Mouse (Mus musculus) intestine, postnatal 0 days (tissue): ENCODE measurements around the gene Mapkap1. TPM values are rescaled to one million over a fixed set of nuclear protein-coding genes. Genes with fewer than 3 reads are reported as not detected.

ENCODE experiments used
- ATAC-seq: fragments of 200-750 bp; cut with Nextera tagmentation; 2 replicates; pipeline ENCODE4 v1.8.0; 2017; ENCODE audit warnings: mild to moderate bottlenecking, moderate TSS enrichment, moderate library complexity
- H3K27ac ChIP-seq: fragments of 300-500 bp; sonication (generic); 2 replicates; pipeline ENCODE4 v1.5.1; 2014; ENCODE audit warnings: mild to moderate bottlenecking, low read depth, low read length, moderate library complexity
- H3K27me3 ChIP-seq: fragments of 300-500 bp; sonication (generic); replicated peaks from 2 replicates; pipeline ENCODE4 v1.6.1; 2014; ENCODE audit warnings: low read length, mixed read lengths; ENCODE audit not compliant: control insufficient read depth, insufficient read depth
- H3K36me3 ChIP-seq: fragments of 300-500 bp; sonication (generic); 2 replicates; pipeline ENCODE4 v1.6.1; 2014; ENCODE audit warnings: mild to moderate bottlenecking, moderate library complexity; ENCODE audit not compliant: control insufficient read depth, insufficient read depth
- H3K4me1 ChIP-seq: fragments of 300-500 bp; sonication (generic); replicated peaks from 2 replicates; pipeline ENCODE4 v1.6.1; 2014; ENCODE audit warnings: antibody characterized with exemption, low read length, mixed read lengths; ENCODE audit not compliant: control insufficient read depth, insufficient read depth
- H3K4me2 ChIP-seq: fragments of 300-500 bp; sonication (generic); replicated peaks from 2 replicates; pipeline ENCODE4 v1.6.1; 2014; ENCODE audit warnings: low read depth, mild to moderate bottlenecking, moderate library complexity
- H3K4me3 ChIP-seq: fragments of 300-500 bp; sonication (generic); 2 replicates; pipeline ENCODE4 v1.5.1; 2014; ENCODE audit warnings: low read depth, low read length
- H3K9ac ChIP-seq: fragments of 300-500 bp; sonication (generic); 2 replicates; pipeline ENCODE4 v1.6.1; 2014; ENCODE audit warnings: mild to moderate bottlenecking, low read depth, low read length
- H3K9me3 ChIP-seq: fragments of 300-500 bp; sonication (generic); 2 replicates; pipeline ENCODE4 v1.6.1; 2016; ENCODE audit warnings: mixed run types; ENCODE audit not compliant: control insufficient read depth
- CTCF ChIP-seq: sonication (generic); IDR thresholded peaks from 2 replicates; pipeline ENCODE4 v1.5.1; 2016; ENCODE audit warnings: low read depth, mild to moderate bottlenecking, control low read depth, antibody characterized with exemption, moderate library complexity
- WGBS: fragments of 180-500 bp; shearing (Covaris S2); extraction: QIAGEN DNeasy Blood & Tissue Kit; methylation state at CpG from one replicate; pipeline ENCODE4 v1.1.7; 2014; 5-methylcytosine and 5-hydroxymethylcytosine counted together
- polyA plus RNA-seq: library from polyadenylated mRNA; unstranded; fragments of >200 nt; fragmentation: Nextera tagmentation; extraction: Ambion mirVana; gene quantifications from 2 replicates; pipeline ENCODE4 v1.2.1, GENCODE M21; 2015

The Mapkap1 gene
- polyA plus RNA-seq, 1 experiment from 2014 or later = 73.0 TPM

DNA sequence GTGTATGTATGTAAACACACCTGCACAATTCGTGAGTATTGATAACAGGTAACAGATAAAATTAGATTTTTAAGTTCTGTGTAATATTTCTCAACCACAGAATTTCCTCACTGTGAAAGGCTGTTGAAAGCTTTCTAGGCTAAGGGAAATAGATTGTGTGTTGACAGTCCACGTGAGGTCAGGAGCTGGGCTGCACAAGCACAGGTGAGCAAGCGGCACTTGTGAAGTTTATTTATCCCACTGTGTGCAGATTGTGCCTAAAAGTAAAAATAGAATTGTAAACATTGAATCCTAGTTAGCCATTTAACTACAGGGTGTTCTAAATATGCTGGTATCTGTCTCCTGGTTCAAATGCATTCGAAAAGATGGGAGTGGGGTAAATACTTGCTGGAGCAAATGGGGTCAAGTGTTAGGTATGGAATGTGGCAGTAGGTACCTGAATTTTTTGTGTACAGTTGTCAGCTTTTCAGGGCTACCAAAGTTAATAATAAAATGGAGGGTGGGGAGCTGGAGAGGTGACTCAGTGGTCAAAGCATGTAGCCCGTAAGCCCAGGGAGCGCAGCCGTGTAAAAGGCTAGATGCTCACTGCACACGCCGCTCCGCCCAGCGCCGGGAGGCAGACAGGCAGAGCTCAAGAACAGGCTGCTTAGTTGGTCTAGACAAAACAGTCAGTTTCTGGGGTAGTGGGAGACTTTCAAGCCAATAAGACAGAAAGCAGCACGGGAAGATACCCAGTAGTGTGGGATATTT is 138.2 kb downstream of the Mapkap1 start:
- Histone ChIP-seq H3K4me2 (no peak overlapping the region), H3K9me3 (no peaks in the 10 kb centered on the region), H3K36me3 (peaks cover 3% of the 10 kb centered on the region; the same call in 1 of the 2 replicates), H3K27me3 (no peaks in the 10 kb centered on the region), H3K4me3 (no peak overlapping the region), H3K4me1 (0 out of 2 replicates have a peak, but pooled peaks cover 2% of the 10 kb centered on the region), H3K27ac (no peak overlapping the region), H3K9ac (no peak overlapping the region)
- no peak for ATAC-seq
- WGBS = 81% methylated on average over 13 of the region's 13 CpGs
- TF ChIP-seq CTCF = no peak

DNA sequence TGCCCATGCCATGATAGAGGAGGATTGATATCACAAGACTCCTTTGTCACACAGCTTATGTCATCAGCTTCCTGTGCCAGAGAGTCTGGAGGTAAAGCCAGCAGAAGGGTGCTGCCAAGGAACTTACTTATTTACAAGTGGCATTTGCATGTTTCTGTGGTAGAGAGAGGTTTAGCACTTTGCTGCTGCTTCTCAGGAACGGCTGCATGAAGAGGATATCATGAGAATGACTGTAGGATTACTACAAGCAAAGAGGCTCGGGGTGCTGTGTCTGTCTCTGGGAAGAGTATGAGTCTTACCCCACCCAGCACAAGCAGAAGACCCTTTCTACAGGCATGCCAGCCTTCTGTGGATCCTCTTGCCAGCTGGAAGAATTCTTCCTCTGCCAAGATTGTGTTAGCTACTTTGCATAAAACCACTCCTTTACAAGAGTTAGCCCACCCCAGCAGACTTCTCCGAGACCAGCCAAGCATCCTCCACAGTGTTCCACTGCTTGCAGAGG is 139.7 kb downstream of the Mapkap1 start:
- Histone ChIP-seq H3K4me2 (no peak overlapping the region), H3K9me3 (no peaks in the 10 kb centered on the region), H3K4me1 (0 out of 2 replicates have a peak, but pooled peaks cover 4% of the 10 kb centered on the region), H3K36me3 (no peaks in the 10 kb centered on the region; the same call in 1 of the 2 replicates), H3K9ac (no peak overlapping the region), H3K27me3 (no peaks in the 10 kb centered on the region), H3K27ac (no peak overlapping the region), H3K4me3 (no peak overlapping the region)
- WGBS = 66% methylated on average over 3 of the region's 3 CpGs
- no peak for TF ChIP-seq CTCF
- ATAC-seq = no peak

DNA sequence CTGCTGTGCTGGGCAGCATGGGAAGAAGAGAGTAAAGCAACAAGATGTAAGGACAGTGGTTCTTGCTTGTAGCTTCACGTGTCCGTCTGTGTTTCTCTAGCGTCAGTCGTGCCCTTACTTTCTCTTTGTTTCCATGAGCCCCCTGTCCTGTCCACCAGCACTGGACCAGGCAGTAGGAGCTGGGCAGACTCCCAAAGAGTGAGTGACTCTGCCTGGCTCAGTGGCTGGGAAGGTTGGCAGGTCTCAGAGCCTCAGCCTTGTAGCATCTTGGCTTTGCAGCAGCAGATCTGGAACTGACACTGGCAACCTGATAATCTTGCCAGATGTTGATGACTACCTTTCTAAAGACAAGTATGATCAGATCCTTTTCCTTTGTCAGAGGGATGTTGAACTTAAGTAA is 140.9 kb downstream of the Mapkap1 start:
- ATAC-seq = no peak
- H3K4me2 ChIP-seq = no peak overlapping the region
- no peak overlapping the region for H3K27ac ChIP-seq
- H3K9ac ChIP-seq = no peak overlapping the region
- peaks cover 5% of the 10 kb centered on the region; the same call in 1 of the 2 replicates for H3K36me3 ChIP-seq
- H3K4me3 ChIP-seq = no peak overlapping the region
- TF ChIP-seq CTCF = no peak
- 92% methylated on average over 4 of the region's 4 CpGs for WGBS
- H3K4me1 ChIP-seq = 0 out of 2 replicates have a peak, but pooled peaks cover 8% of the 10 kb centered on the region
- H3K27me3 ChIP-seq = no peaks in the 10 kb centered on the region
- H3K9me3 ChIP-seq = no peaks in the 10 kb centered on the region

DNA sequence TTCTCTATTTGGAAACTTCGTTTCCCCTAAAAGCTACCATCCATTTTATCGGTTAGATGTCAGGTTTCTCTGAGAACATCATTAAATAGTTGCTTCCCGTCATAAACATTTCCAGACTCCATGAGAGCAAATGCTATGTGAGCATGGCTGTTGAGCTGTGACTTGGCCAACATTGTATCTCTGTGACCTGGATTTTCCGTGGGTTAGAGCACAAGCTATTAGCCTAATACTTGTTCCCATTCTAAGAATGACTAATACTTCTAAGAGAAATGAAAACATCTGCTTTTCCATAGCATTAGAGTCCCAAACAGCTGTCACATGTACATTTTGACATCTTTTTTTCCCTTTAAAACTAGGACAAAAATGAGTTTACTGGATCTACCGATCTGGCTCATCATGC is 142.4 kb downstream of the Mapkap1 start:
- Histone ChIP-seq H3K9me3 (no peaks in the 10 kb centered on the region), H3K4me1 (peaks cover 14% of the 10 kb centered on the region; the same call in 1 of the 2 replicates), H3K4me3 (no peak overlapping the region), H3K27ac (no peak overlapping the region), H3K4me2 (no peak overlapping the region), H3K36me3 (peaks cover 5% of the 10 kb centered on the region; the same call in 1 of the 2 replicates), H3K27me3 (no peaks in the 10 kb centered on the region), H3K9ac (no peak overlapping the region)
- TF ChIP-seq CTCF = no peak
- WGBS = 64% methylated on average over 5 of the region's 5 CpGs
- ATAC-seq = no peak

DNA sequence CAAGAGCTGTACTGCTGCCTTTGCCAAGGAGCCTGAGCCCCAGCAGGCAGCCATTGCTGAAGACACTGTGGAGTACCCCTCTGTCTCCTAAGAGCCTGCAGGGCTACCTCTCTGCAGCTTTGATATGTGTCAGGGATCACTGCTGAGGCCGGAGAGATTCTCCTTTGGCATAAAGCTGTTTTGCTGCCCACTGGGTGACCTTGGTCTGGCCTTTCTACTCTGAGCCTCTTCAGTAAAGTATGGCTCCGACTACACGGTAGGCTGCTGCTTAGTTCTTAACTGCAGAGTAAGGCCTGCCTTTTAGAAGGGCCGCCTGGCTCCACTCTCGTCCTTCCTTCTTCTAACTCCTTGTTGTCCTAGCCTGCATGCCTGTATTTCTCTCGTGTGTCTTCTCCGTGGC is 142.9 kb downstream of the Mapkap1 start:
- 64% methylated on average over 7 of the region's 7 CpGs for WGBS
- Histone ChIP-seq H3K9me3 (no peaks in the 10 kb centered on the region), H3K4me3 (no peak overlapping the region), H3K27me3 (no peaks in the 10 kb centered on the region), H3K9ac (no peak overlapping the region), H3K27ac (no peak overlapping the region), H3K36me3 (peaks cover 5% of the 10 kb centered on the region; the same call in 1 of the 2 replicates), H3K4me1 (peaks cover 16% of the 10 kb centered on the region; the same call in 1 of the 2 replicates), H3K4me2 (no peak overlapping the region)
- ATAC-seq = no peak
- TF ChIP-seq CTCF = no peak

DNA sequence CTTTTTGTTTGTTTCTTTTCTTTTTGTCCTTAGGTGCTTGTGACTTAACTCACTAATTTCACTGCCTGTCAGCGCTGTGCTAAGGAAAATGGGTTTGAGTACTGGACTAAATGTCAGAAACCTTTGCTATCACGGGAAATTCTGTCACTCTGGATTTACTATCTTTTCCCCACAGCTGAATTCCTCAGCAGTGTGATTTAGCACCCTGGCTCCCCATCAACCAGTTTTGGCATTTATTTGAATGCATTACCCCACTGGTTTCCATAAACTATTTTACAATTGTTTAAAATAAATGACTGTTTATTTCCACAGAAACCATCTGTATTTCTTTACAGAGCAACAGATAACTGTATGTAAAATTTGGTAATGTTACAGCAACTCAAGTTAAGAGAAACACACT is 146.2 kb downstream of the Mapkap1 start:
- H3K9ac ChIP-seq = no peak overlapping the region
- peaks cover 16% of the 10 kb centered on the region; the same call in 1 of the 2 replicates for H3K4me1 ChIP-seq
- H3K4me3 ChIP-seq = no peak overlapping the region
- TF ChIP-seq CTCF = no peak
- WGBS = 51% methylated on average over 2 of the region's 2 CpGs
- H3K4me2 ChIP-seq = no peak overlapping the region
- no peaks in the 10 kb centered on the region for H3K27me3 ChIP-seq
- no peak overlapping the region for H3K27ac ChIP-seq
- H3K36me3 ChIP-seq = peaks cover 5% of the 10 kb centered on the region; the same call in 1 of the 2 replicates
- no peak for ATAC-seq
- H3K9me3 ChIP-seq = no peaks in the 10 kb centered on the region
